Mouse (Mus musculus) cortical plate, adult 2 months (tissue): ENCODE results near the gene Orai3. TPM values are rescaled to one million over a fixed set of nuclear protein-coding genes. Genes with fewer than 3 reads are reported as not detected.

Experiments
- H3K27ac ChIP-seq: fragments of 200-500 bp; 2 replicates; pipeline ENCODE4 v1.5.1; 2012; ENCODE audit warnings: low read length, control low read depth, inconsistent platforms; ENCODE audit not compliant: insufficient read depth
- H3K4me1 ChIP-seq: fragments of 200-500 bp; 2 replicates; pipeline ENCODE4 v1.6.1; 2011; ENCODE audit warnings: low read length; ENCODE audit not compliant: control insufficient read depth, insufficient read depth
- H3K4me3 ChIP-seq: fragments of 200-500 bp; 2 replicates; pipeline ENCODE4 v1.5.1; 2011; ENCODE audit warnings: mild to moderate bottlenecking, low read length, control low read depth; ENCODE audit not compliant: insufficient read depth
- CTCF ChIP-seq: fragments of 200-500 bp; IDR thresholded peaks from 2 replicates; pipeline ENCODE4 v1.5.1; 2011; ENCODE audit warnings: mild to moderate bottlenecking, control low read depth, low read length; ENCODE audit not compliant: insufficient read depth; ENCODE audit errors: extremely low read depth
- POLR2A ChIP-seq: fragments of 200-500 bp; IDR thresholded peaks from 2 replicates; pipeline ENCODE4 v1.6.1; 2011; ENCODE audit warnings: mild to moderate bottlenecking, low read length, control low read depth; ENCODE audit not compliant: insufficient read depth; ENCODE audit errors: extremely low read depth
- polyA plus RNA-seq: library from polyadenylated mRNA; depleted of rRNA; stranded (reverse); fragments of >200 nt; gene quantifications from 2 replicates; pipeline ENCODE4 v1.2.3, GENCODE M21; 2012

Orai3 gene
- polyA plus RNA-seq, 1 experiment: 24.6 TPM

DNA sequence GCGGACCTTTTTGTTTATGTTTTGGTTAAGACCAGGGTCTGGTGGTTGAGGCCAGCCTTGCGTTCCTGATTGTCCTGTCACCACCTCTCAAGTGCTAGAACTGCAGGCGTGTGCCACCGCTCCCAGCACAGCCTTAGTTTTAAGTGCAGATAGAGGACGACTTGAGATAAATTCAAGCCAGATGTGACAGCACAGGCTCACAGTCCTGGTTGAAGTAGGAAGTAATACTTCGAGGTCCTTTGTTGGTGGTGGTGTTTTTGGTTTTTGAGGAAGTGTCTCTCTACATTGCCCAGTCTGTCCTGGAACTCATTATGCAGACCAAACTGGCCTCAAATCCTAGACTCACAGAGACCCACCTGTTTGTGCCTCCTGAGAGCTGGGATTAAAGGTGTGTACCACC lies 9.9 kb upstream of the Orai3 start:
- Histone ChIP-seq H3K4me3 (no peak overlapping the region), H3K27ac (no peak overlapping the region), H3K4me1 (peaks cover 5% of the 10 kb centered on the region; the same call in 1 of the 2 replicates)
- TF ChIP-seq CTCF: no peak
- TF ChIP-seq POLR2A: no peak

DNA sequence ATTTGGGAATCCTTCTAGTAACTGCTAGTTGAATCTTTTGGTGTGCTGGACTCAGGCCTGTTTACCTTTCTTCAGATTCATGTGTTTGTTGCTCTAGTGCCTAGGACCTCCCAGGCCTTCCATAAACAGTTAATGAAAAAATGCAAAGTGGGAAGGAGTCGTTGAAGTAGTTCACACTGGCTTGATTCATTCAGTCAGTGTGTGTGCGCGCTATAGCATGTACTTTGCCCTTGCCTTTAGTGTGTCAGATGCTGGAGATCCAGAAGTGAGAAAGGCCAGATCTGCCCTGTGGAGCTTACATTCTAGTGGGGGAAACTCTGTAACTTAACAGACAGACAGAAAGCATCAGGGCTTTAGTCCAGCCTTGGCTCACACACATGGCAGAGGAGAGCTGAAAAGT lies 9.1 kb upstream of the Orai3 start:
- no peak overlapping the region for H3K4me3 ChIP-seq

GRCm38 (mm10) chr7:127761026-127761425 lies 8.6 kb upstream of the Orai3 start:
- H3K4me1 ChIP-seq: peaks cover 3% of the 10 kb centered on the region; the same call in 1 of the 2 replicates
- H3K4me3 ChIP-seq: no peak overlapping the region
- TF ChIP-seq CTCF (peak; percentile 89), POLR2A (no peak)
- H3K27ac ChIP-seq: no peak overlapping the region

More for the DNA sequence above, 9.1 kb upstream of the Orai3 start:
- no peak for TF ChIP-seq POLR2A
- no peak for TF ChIP-seq CTCF
- H3K27ac ChIP-seq: no peak overlapping the region
- peaks cover 5% of the 10 kb centered on the region; the same call in 1 of the 2 replicates for H3K4me1 ChIP-seq

- TF ChIP-seq POLR2A (no peak), CTCF (no peak)
- Histone ChIP-seq H3K27ac (no peak overlapping the region), H3K4me3 (no peak overlapping the region), H3K4me1 (peaks cover 2% of the 10 kb centered on the region; the same call in 1 of the 2 replicates)
Measured at GRCm38 (mm10) chr7:127763642-127764041, 6.0 kb upstream of the Orai3 start.

DNA sequence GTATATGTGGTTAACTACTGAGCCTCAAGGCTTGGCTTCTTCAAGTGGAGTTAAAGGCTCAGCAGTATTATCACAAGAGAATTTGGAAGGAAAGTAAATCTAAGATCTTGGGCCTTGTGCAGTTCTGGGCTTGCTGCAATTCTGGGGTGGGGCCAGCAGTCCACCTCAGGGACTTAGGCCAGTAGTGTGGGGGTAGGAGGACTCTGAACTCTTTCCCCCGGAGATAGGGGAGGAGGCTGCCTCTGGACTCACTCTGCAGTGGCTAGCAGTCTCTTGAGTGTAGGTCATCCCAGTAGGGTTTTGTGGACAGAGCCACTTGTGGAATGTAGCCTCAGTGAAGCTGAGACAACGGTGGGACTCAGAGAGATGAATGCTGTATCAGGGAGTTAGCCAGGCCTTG lies 3.9 kb upstream of the Orai3 start:
- H3K4me3 ChIP-seq: no peak overlapping the region
- no peak for TF ChIP-seq POLR2A
- no peak for TF ChIP-seq CTCF
- no peak overlapping the region for H3K27ac ChIP-seq
- no peaks in the 10 kb centered on the region; the same call in 1 of the 2 replicates for H3K4me1 ChIP-seq

GRCm38 (mm10) chr7:127766851-127767609 lies 2.6 kb upstream of the Orai3 start:
- TF ChIP-seq CTCF (no peak), POLR2A (no peak)
- Histone ChIP-seq H3K4me1 (no peaks in the 10 kb centered on the region; the same call in 1 of the 2 replicates), H3K4me3 (no peak overlapping the region), H3K27ac (no peak overlapping the region)

- TF ChIP-seq POLR2A (no peak), CTCF (no peak)
- H3K4me3 ChIP-seq: no peak overlapping the region
- no peaks in the 10 kb centered on the region; the same call in 1 of the 2 replicates for H3K4me1 ChIP-seq
- H3K27ac ChIP-seq: no peak overlapping the region
Measured at GRCm38 (mm10) chr7:127767671-127768345, 1.8 kb upstream of the Orai3 start.

DNA sequence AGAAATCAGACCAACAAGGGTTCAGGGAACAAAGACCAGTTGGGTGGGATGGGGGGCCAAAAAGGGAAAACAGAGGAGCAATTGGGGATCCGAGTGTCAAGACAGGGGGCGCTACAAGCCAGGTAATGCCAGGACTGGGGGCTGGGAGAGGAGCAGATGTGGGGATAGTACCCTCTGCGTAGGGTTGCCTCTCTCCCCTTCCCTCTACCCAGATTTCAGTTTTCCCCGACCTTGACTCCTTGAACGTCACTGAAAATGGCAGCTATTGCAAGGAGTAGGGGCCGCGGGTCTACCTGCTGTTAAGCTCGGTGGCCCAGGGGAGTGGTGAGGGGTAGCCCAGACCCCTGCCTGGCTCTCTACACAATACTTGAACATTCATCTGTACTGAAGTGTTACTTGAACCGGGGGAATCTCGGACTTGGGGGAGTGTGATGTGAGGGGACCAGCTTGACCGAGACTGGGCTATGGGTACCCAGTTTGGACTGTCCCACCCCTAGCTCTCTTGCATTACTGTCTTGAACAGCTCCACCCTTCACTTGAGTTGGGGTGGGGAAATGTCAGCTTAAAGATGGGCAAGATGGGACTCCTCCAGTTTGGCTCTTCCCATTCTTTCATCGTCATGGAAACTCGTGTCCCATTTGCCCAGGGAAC lies 1.1 kb upstream of the Orai3 start:
- no peak overlapping the region for H3K27ac ChIP-seq
- TF ChIP-seq POLR2A: peak; percentile 11; the same call in 1 of the 2 replicates
- no peak for TF ChIP-seq CTCF
- H3K4me1 ChIP-seq: no peaks in the 10 kb centered on the region; the same call in 1 of the 2 replicates
- H3K4me3 ChIP-seq: no peak overlapping the region

DNA sequence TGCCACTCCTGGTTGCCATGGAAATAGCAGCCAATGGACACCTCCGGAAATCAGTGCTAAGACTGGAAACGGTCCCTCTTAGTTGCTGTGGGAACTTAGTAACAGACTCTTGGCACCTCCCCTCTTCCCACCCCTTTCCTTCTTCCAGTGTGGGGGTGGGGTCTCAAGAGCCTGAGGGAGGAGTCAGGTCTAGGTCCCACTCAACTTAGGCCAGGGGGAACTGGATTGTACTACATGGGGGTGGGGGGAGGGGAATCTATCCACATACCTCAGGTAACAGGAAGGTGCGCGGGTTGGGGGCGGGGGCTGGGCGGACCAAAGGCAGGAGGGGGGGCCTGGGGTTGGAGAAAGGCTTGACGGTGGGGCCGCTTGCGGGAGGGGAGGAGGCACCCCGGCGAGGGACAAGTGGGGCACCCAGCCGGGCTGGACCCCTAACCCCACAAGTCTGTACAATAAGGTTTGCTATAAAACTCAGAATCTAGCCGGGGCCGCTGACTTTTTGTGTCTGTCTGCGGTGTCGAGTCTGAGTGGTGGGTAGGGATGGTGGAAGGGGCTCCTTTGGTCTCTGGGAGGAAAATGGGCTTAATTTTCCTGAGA lies 520 bp upstream of the Orai3 start:
- peak overlapping the region; percentile 46 for H3K4me3 ChIP-seq
- no peaks in the 10 kb centered on the region; the same call in 1 of the 2 replicates for H3K4me1 ChIP-seq
- TF ChIP-seq POLR2A (no peak), CTCF (no peak)

More for the DNA sequence above, 520 bp upstream of the Orai3 start:
- peak overlapping the region; percentile 84 for H3K27ac ChIP-seq
